Mouse (Mus musculus) olfactory bulb, adult 2 months (tissue): ENCODE measurements around the gene Nxf1.

Experiments used
- CTCF ChIP-seq: fragments of 200-500 bp; IDR thresholded peaks from 2 replicates; pipeline ENCODE4 v1.5.1; 2012; ENCODE audit warnings: low read depth, mild to moderate bottlenecking, low read length, moderate library complexity; ENCODE audit not compliant: insufficient read depth
- POLR2A ChIP-seq: fragments of 200-500 bp; IDR thresholded peaks from 2 replicates; pipeline ENCODE4 v1.6.1; 2012; ENCODE audit warnings: mild to moderate bottlenecking, low read depth, low read length, moderate library complexity; ENCODE audit not compliant: insufficient read depth

DNA sequence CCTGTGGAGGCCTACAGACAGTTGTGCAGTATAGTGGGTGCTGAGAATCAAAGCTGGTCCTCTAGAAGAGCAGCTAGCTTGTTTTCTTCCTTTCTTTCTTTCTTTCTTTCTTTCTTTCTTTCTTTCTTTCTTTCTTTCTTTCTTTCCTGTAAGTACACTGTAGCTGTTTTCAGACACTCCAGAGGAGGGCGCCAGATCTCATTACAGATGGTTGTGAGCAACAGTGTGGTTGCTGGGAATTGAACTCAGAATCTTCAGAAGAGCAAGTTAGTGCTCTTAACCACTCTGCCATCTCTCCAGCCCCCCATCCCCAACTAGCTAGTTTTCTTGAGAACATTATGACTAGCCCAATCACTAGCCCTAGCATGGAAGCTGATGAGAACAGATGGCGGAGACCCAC, 3.9 kb downstream of the Nxf1 start:
- no peak for TF ChIP-seq POLR2A
- TF ChIP-seq CTCF, result no peak
